Mouse (Mus musculus) urinary bladder, postnatal 36 days (tissue): ENCODE results near the gene Srsf10.

Experiments used
- DNase-seq, 2 experiments: peaks; one replicate each; pipeline ENCODE4 v3.0.0; 2022; ENCODE audit warnings: low spot score in 2 of 2, mixed read lengths in 1 of 2

Srsf10 gene

GRCm38 (mm10) chr4:135918635-135919279 is 63.2 kb downstream of the Srsf10 start:
- DNase-seq, result no peak

GRCm38 (mm10) chr4:135919280-135919639 is 63.7 kb downstream of the Srsf10 start:
- no peak for DNase-seq
